ENCODE assay signal across 12 mouse cellular contexts in the genomic region with DNA sequence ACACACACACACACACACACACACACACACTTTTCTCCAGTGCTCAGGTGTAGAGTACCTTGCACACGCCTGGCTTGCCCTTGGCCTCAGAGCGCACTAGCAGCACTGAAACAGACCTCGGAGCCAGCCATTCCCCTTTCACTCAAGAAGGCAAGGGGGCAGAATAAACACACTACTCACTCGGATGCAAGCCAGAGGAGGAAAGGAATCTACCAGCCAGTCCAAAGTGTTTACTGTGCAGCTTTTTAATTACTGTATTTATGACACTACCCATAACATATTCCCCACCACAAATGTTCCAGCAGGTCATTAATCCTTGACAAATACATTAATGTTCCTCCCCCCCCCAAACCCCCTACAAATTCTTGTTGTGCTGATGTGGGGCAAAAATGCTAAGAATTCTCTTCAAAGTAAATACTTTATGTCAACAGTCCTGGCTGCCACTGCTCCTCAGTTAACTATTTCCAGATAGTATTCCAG.
DNase-seq lines count a peak whose midpoint lies in the region; ATAC-seq and TF ChIP-seq lines count a peak whose summit lies in the region.
"Had no signal": no experiment of that assay in that cellular context is flagged by ENCODE, and none has a peak within 500 bp of the region (broad histone marks: within the 10 kb centered on the region; RNA-seq: fewer than 3 reads in every experiment).

No protein-coding gene starts in this region.

- 0 out of 2 replicates have a peak overlapping the region, but pooled peaks have one; percentile 37 for H3K27ac ChIP-seq in embryonic facial prominence, embryonic 12.5 days
- no peak overlapping the region; the same call in 1 of the 2 replicates for H3K27ac ChIP-seq in embryonic facial prominence, embryonic 10.5 days (replicated peaks)
- 0 out of 2 replicates have a peak overlapping the region, but pooled peaks have one; percentile 19 for H3K27ac ChIP-seq in neural tube, embryonic 13.5 days (replicated peaks)
- no peak overlapping the region for H3K27ac ChIP-seq in neural tube, embryonic 15.5 days (replicated peaks)
- no peak overlapping the region for H3K27ac ChIP-seq in limb, embryonic 14.5 days (replicated peaks; ENCODE audit: low read depth, low read length)
- H3K27ac ChIP-seq: forebrain, embryonic 12.5 days had no signal

- H3K9ac ChIP-seq in embryonic facial prominence, embryonic 12.5 days, result no peak overlapping the region
- no peak overlapping the region for H3K9ac ChIP-seq in neural tube, embryonic 13.5 days
- no peak overlapping the region for H3K9ac ChIP-seq in neural tube, embryonic 15.5 days (replicated peaks)
- H3K9ac ChIP-seq in limb, embryonic 14.5 days (ENCODE audit: low read depth, low read length, severe bottlenecking), result no peak overlapping the region
- H3K9ac ChIP-seq: forebrain, embryonic 12.5 days had no signal

- no peak overlapping the region for H3K4me2 ChIP-seq in embryonic facial prominence, embryonic 12.5 days (replicated peaks)
- no peak overlapping the region for H3K4me2 ChIP-seq in neural tube, embryonic 13.5 days
- H3K4me2 ChIP-seq in neural tube, embryonic 15.5 days, result no peak overlapping the region
- no peak overlapping the region for H3K4me2 ChIP-seq in limb, embryonic 14.5 days (replicated peaks; ENCODE audit: low read depth, low read length, severe bottlenecking)
- H3K4me2 ChIP-seq: forebrain, embryonic 12.5 days had no signal

- H3K4me3 ChIP-seq in embryonic facial prominence, embryonic 12.5 days, result no peak overlapping the region
- H3K4me3 ChIP-seq in embryonic facial prominence, embryonic 10.5 days, result no peak overlapping the region
- no peak overlapping the region for H3K4me3 ChIP-seq in neural tube, embryonic 13.5 days
- no peak overlapping the region for H3K4me3 ChIP-seq in neural tube, embryonic 15.5 days (replicated peaks)
- no peak overlapping the region for H3K4me3 ChIP-seq in limb, embryonic 14.5 days (replicated peaks; ENCODE audit: low read length)
- H3K4me3 ChIP-seq: forebrain, embryonic 12.5 days had no signal

- no peak for DNase-seq in embryonic facial prominence, embryonic 10.5 days (ENCODE audit: low spot score)
- no peak for DNase-seq in limb, embryonic 14.5 days (ENCODE audit: low spot score)
- no peak for DNase-seq in ovary, postnatal 10 days (ENCODE audit: low spot score)
- no peak for DNase-seq in adrenal gland, postnatal 25 days
- DNase-seq in cerebellum, postnatal 25 days, result no peak
- DNase-seq: gastrocnemius, postnatal 25 days; heart, postnatal 10 days; thymus, postnatal 4 days had no signal

- H3K27me3 ChIP-seq in embryonic facial prominence, embryonic 12.5 days, result no peaks in the 10 kb centered on the region
- no peaks in the 10 kb centered on the region for H3K27me3 ChIP-seq in embryonic facial prominence, embryonic 10.5 days (replicated peaks; ENCODE audit: low read depth, poor library complexity, severe bottlenecking)
- H3K27me3 ChIP-seq in neural tube, embryonic 13.5 days, result no peaks in the 10 kb centered on the region
- H3K27me3 ChIP-seq in neural tube, embryonic 15.5 days (replicated peaks), result no peaks in the 10 kb centered on the region
- no peaks in the 10 kb centered on the region for H3K27me3 ChIP-seq in limb, embryonic 14.5 days (ENCODE audit: control insufficient read depth, insufficient read depth, low read length)
- H3K27me3 ChIP-seq: forebrain, embryonic 12.5 days had no signal

- 44% methylated on average over 4 of the region's 4 CpGs for WGBS in embryonic facial prominence, embryonic 12.5 days
- WGBS in embryonic facial prominence, embryonic 10.5 days, result 48% methylated on average over 4 of the region's 4 CpGs
- WGBS in neural tube, embryonic 13.5 days, result 69% methylated on average over 4 of the region's 4 CpGs
- WGBS in neural tube, embryonic 15.5 days, result 58% methylated on average over 4 of the region's 4 CpGs
- 31% methylated on average over 4 of the region's 4 CpGs for WGBS in limb, embryonic 14.5 days

- H3K9me3 ChIP-seq in embryonic facial prominence, embryonic 12.5 days, result no peaks in the 10 kb centered on the region
- no peaks in the 10 kb centered on the region for H3K9me3 ChIP-seq in embryonic facial prominence, embryonic 10.5 days
- no peaks in the 10 kb centered on the region for H3K9me3 ChIP-seq in neural tube, embryonic 13.5 days
- H3K9me3 ChIP-seq in neural tube, embryonic 15.5 days (replicated peaks), result no peaks in the 10 kb centered on the region
- 0 out of 2 replicates have a peak, but pooled peaks cover 4% of the 10 kb centered on the region for H3K9me3 ChIP-seq in limb, embryonic 14.5 days (ENCODE audit: control insufficient read depth, low read length)
- H3K9me3 ChIP-seq: forebrain, embryonic 12.5 days had no signal

- no peaks in the 10 kb centered on the region for H3K36me3 ChIP-seq in embryonic facial prominence, embryonic 12.5 days
- H3K36me3 ChIP-seq in embryonic facial prominence, embryonic 10.5 days (replicated peaks), result no peaks in the 10 kb centered on the region
- H3K36me3 ChIP-seq in neural tube, embryonic 13.5 days, result no peaks in the 10 kb centered on the region
- no peaks in the 10 kb centered on the region for H3K36me3 ChIP-seq in neural tube, embryonic 15.5 days
- no peaks in the 10 kb centered on the region; the same call in 1 of the 2 replicates for H3K36me3 ChIP-seq in limb, embryonic 14.5 days (ENCODE audit: control insufficient read depth, insufficient read depth, low read length)
- H3K36me3 ChIP-seq: forebrain, embryonic 12.5 days had no signal

- ATAC-seq in embryonic facial prominence, embryonic 12.5 days (ENCODE audit: insufficient number of reproducible peaks, insufficient read depth, low FRiP score, low TSS enrichment), result no peak
- ATAC-seq in neural tube, embryonic 13.5 days (ENCODE audit: low read depth), result no peak
- no peak for ATAC-seq in neural tube, embryonic 15.5 days (ENCODE audit: low FRiP score)
- ATAC-seq in limb, embryonic 14.5 days (ENCODE audit: low FRiP score, low read depth), result 0 out of 2 replicates have a peak, but pooled peaks have one; percentile 37

- TF ChIP-seq POLR2A in limb, embryonic 14.5 days (IDR thresholded peaks at IDR 0.05; ENCODE audit: borderline replicate concordance, extremely low read depth, insufficient read depth, insufficient read length), result no peak

- peaks cover 28% of the 10 kb centered on the region for H3K4me1 ChIP-seq in embryonic facial prominence, embryonic 12.5 days
- peaks cover 46% of the 10 kb centered on the region for H3K4me1 ChIP-seq in embryonic facial prominence, embryonic 10.5 days
- H3K4me1 ChIP-seq in neural tube, embryonic 13.5 days (replicated peaks), result peaks cover 40% of the 10 kb centered on the region
- H3K4me1 ChIP-seq in neural tube, embryonic 15.5 days, result peaks cover 44% of the 10 kb centered on the region
- peaks cover 23% of the 10 kb centered on the region for H3K4me1 ChIP-seq in limb, embryonic 14.5 days (ENCODE audit: control insufficient read depth, insufficient read depth, low read length)

Comparison
In these comparisons a context has a peak if more than half of its experiments do, and no peak if none do; other contexts are left out.
1. H3K27ac ChIP-seq: peak in embryonic facial prominence, embryonic 12.5 days (single experiment) and neural tube, embryonic 13.5 days (single experiment); none in embryonic facial prominence, embryonic 10.5 days (single experiment), neural tube, embryonic 15.5 days (single experiment) and limb, embryonic 14.5 days (single experiment).